Mouse (Mus musculus): ENCODE results near the gene Ecm1. TPM values are rescaled to one million over a fixed set of nuclear protein-coding genes. Genes with fewer than 3 reads are reported as not detected.

Gene Ecm1
- total RNA-seq (2021) = 10 to 100 TPM; 11.2 to 14.2 TPM
- long read RNA-seq, experiment 1, transcript Ecm1-201 (11 exons, 1,894 nt) = minor isoform, 5 of 17 reads
- long read RNA-seq, experiment 1, transcript Ecm1-202 (11 exons, 1,900 nt) = major isoform, 6 of 17 reads
- long read RNA-seq, experiment 1, partial matches to known transcripts = 1 of 17 reads
- long read RNA-seq, experiment 1, other reads (novel, unspliced or antisense) = 5 of 17 reads
- long read RNA-seq, experiment 2, transcript Ecm1-202 (11 exons, 1,900 nt) = major isoform, 5 of 12 reads
- long read RNA-seq, experiment 2, partial matches to known transcripts = 4 of 12 reads
- long read RNA-seq, experiment 2, other reads (novel, unspliced or antisense) = 2 of 12 reads

GRCm38 (mm10) chr3:95739353-95740104, at the start of gene Ecm1:
Ecm1 (minus strand) TSS chr3:95739569.
- DNase-seq (ENCODE audit: low spot score in 2 of 2) = peak; percentile 46 to 57

GRCm38 (mm10) chr3:95785501-95785900, 46.1 kb upstream of the Ecm1 start:
- no peak for DNase-seq (ENCODE audit: low spot score in 2 of 2)

- DNase-seq (ENCODE audit: low spot score in 2 of 2) = peak in 1 of 2 experiments; percentile 14
Observed at GRCm38 (mm10) chr3:95771985-95772384, 32.6 kb upstream of the Ecm1 start.

GRCm38 (mm10) chr3:95765534-95765933, 26.2 kb upstream of the Ecm1 start:
- DNase-seq (ENCODE audit: low spot score in 2 of 2) = no peak

- DNase-seq (ENCODE audit: low spot score in 2 of 2) = no peak
Observed at GRCm38 (mm10) chr3:95763811-95764210, 24.4 kb upstream of the Ecm1 start.

GRCm38 (mm10) chr3:95762961-95763360, 23.6 kb upstream of the Ecm1 start:
- no peak for DNase-seq (ENCODE audit: low spot score in 2 of 2)

GRCm38 (mm10) chr3:95761771-95762170, 22.4 kb upstream of the Ecm1 start:
- DNase-seq (ENCODE audit: low spot score in 2 of 2) = no peak

GRCm38 (mm10) chr3:95760656-95761055, 21.3 kb upstream of the Ecm1 start:
- no peak for DNase-seq (ENCODE audit: low spot score in 2 of 2)

GRCm38 (mm10) chr3:95760106-95760505, 20.7 kb upstream of the Ecm1 start, which contains the start of gene Tars2:
Tars2 (minus strand) TSS chr3:95760206.
- DNase-seq (ENCODE audit: low spot score in 2 of 2) = no peak

GRCm38 (mm10) chr3:95758467-95759218, 19.3 kb upstream of the Ecm1 start:
- no peak for DNase-seq (ENCODE audit: low spot score in 2 of 2)

- DNase-seq (ENCODE audit: low spot score in 2 of 2) = no peak
Observed at GRCm38 (mm10) chr3:95756808-95757207, 17.4 kb upstream of the Ecm1 start.

GRCm38 (mm10) chr3:95754345-95755206, 15.2 kb upstream of the Ecm1 start:
- DNase-seq (ENCODE audit: low spot score in 2 of 2) = peak; percentile 94 to 95

GRCm38 (mm10) chr3:95752935-95753334, 13.6 kb upstream of the Ecm1 start:
- DNase-seq (ENCODE audit: low spot score in 2 of 2) = no peak

- no peak for DNase-seq (ENCODE audit: low spot score in 2 of 2)
Observed at GRCm38 (mm10) chr3:95740406-95740805, 1.0 kb upstream of the Ecm1 start.

- no peak for DNase-seq (ENCODE audit: low spot score in 2 of 2)
Observed at GRCm38 (mm10) chr3:95735071-95735670, 4.2 kb downstream of the Ecm1 start.

GRCm38 (mm10) chr3:95734092-95734702, 5.2 kb downstream of the Ecm1 start:
- no peak for DNase-seq (ENCODE audit: low spot score in 2 of 2)

GRCm38 (mm10) chr3:95732744-95733521, 6.4 kb downstream of the Ecm1 start:
- no peak for DNase-seq (ENCODE audit: low spot score in 2 of 2)

- DNase-seq (ENCODE audit: low spot score in 2 of 2) = no peak
Observed at GRCm38 (mm10) chr3:95732297-95732696, 7.1 kb downstream of the Ecm1 start.

GRCm38 (mm10) chr3:95731802-95732201, 7.6 kb downstream of the Ecm1 start:
- DNase-seq (ENCODE audit: low spot score in 2 of 2) = no peak
